Mouse (Mus musculus): ENCODE measurements at regions not wholly inside any gene's neighbourhood (a gene's known extent, or its start where the extent isn't known, plus 50 kb on each side); places are given as distances from the start of the nearest gene placed in this dataset.
A peak's percentile ranks its signal among the peaks of the same experiment; 100 is the strongest.

- H3K9me3 ChIP-seq: no peaks in the 10 kb centered on the region
- no peak overlapping the region for H3K27ac ChIP-seq (replicated peaks)
- no peaks in the 10 kb centered on the region for H3K27me3 ChIP-seq
- H3K4me2 ChIP-seq (replicated peaks): no peak overlapping the region
- H3K9ac ChIP-seq (replicated peaks): no peak overlapping the region
- no peaks in the 10 kb centered on the region for H3K4me1 ChIP-seq
- no peak overlapping the region for H3K4me3 ChIP-seq
- H3K36me3 ChIP-seq: no peaks in the 10 kb centered on the region
- 92% methylated on average over 3 of the region's 3 CpGs for WGBS
- ATAC-seq (replicated peaks): no peak
These were observed 492.3 kb upstream of the Kif2a start for GRCm38 (mm10) chr13:107514236-107514635.

- H3K4me3 ChIP-seq: no peak overlapping the region
- H3K36me3 ChIP-seq: no peaks in the 10 kb centered on the region
- ATAC-seq (replicated peaks): no peak
- WGBS: 78% methylated on average over 6 of the region's 6 CpGs
- no peak overlapping the region for H3K9ac ChIP-seq (replicated peaks)
- no peak overlapping the region for H3K4me2 ChIP-seq (replicated peaks)
- no peaks in the 10 kb centered on the region for H3K9me3 ChIP-seq
- H3K27me3 ChIP-seq: no peaks in the 10 kb centered on the region
- no peaks in the 10 kb centered on the region for H3K4me1 ChIP-seq
- H3K27ac ChIP-seq (replicated peaks): no peak overlapping the region
These were observed 491.6 kb upstream of the Kif2a start for GRCm38 (mm10) chr13:107513274-107514146.

GRCm38 (mm10) chr13:107507336-107507735 is 485.4 kb upstream of the Kif2a start:
- Histone ChIP-seq H3K4me2 (replicated peaks) (no peak overlapping the region), H3K27me3 (no peaks in the 10 kb centered on the region), H3K36me3 (no peaks in the 10 kb centered on the region), H3K27ac (replicated peaks) (no peak overlapping the region), H3K4me1 (no peaks in the 10 kb centered on the region), H3K9me3 (no peaks in the 10 kb centered on the region), H3K9ac (replicated peaks) (no peak overlapping the region), H3K4me3 (no peak overlapping the region)
- no peak for ATAC-seq (replicated peaks)
- WGBS: 70% methylated on average over 3 of the region's 3 CpGs

- no peaks in the 10 kb centered on the region for H3K9me3 ChIP-seq
- no peaks in the 10 kb centered on the region for H3K4me1 ChIP-seq
- no peak overlapping the region for H3K4me3 ChIP-seq
- no peaks in the 10 kb centered on the region for H3K36me3 ChIP-seq
- H3K27me3 ChIP-seq: no peaks in the 10 kb centered on the region
- no peak overlapping the region for H3K4me2 ChIP-seq (replicated peaks)
- WGBS: 76% methylated on average over 4 of the region's 4 CpGs
- no peak overlapping the region for H3K9ac ChIP-seq (replicated peaks)
- ATAC-seq (replicated peaks): no peak
- H3K27ac ChIP-seq (replicated peaks): no peak overlapping the region
These were observed 484.9 kb upstream of the Kif2a start for GRCm38 (mm10) chr13:107506832-107507231.

GRCm38 (mm10) chr13:107505318-107505717 is 483.4 kb upstream of the Kif2a start:
- no peak overlapping the region for H3K9ac ChIP-seq (replicated peaks)
- no peak overlapping the region for H3K4me2 ChIP-seq (replicated peaks)
- no peak overlapping the region for H3K27ac ChIP-seq (replicated peaks)
- H3K36me3 ChIP-seq: no peaks in the 10 kb centered on the region
- no peak for ATAC-seq (replicated peaks)
- no peaks in the 10 kb centered on the region for H3K9me3 ChIP-seq
- H3K27me3 ChIP-seq: no peaks in the 10 kb centered on the region
- no peak overlapping the region for H3K4me3 ChIP-seq
- H3K4me1 ChIP-seq: no peaks in the 10 kb centered on the region

GRCm38 (mm10) chr13:107502261-107502660 is 480.3 kb upstream of the Kif2a start:
- 31% methylated on average over 7 of the region's 7 CpGs for WGBS

GRCm38 (mm10) chr13:107500776-107501489 is 479.0 kb upstream of the Kif2a start:
- Histone ChIP-seq H3K9ac (replicated peaks) (no peak overlapping the region), H3K4me2 (replicated peaks) (no peak overlapping the region), H3K4me3 (no peak overlapping the region), H3K27ac (replicated peaks) (peak overlapping the region; percentile 39), H3K9me3 (no peaks in the 10 kb centered on the region), H3K36me3 (no peaks in the 10 kb centered on the region), H3K27me3 (no peaks in the 10 kb centered on the region), H3K4me1 (no peaks in the 10 kb centered on the region; the same call in 1 of the 2 replicates)
- no peak for ATAC-seq (replicated peaks)
- WGBS: 50% methylated on average over 12 of the region's 12 CpGs

More at GRCm38 (mm10) chr13:107502261-107502660, 480.3 kb upstream of the Kif2a start:
- no peak overlapping the region for H3K4me2 ChIP-seq (replicated peaks)
- no peaks in the 10 kb centered on the region for H3K27me3 ChIP-seq
- no peaks in the 10 kb centered on the region for H3K9me3 ChIP-seq
- no peaks in the 10 kb centered on the region for H3K4me1 ChIP-seq
- no peak overlapping the region for H3K27ac ChIP-seq (replicated peaks)
- H3K36me3 ChIP-seq: no peaks in the 10 kb centered on the region
- no peak overlapping the region for H3K4me3 ChIP-seq
- no peak overlapping the region for H3K9ac ChIP-seq (replicated peaks)
- no peak for ATAC-seq (replicated peaks)

- ATAC-seq (replicated peaks): no peak
- no peak overlapping the region for H3K4me2 ChIP-seq (replicated peaks)
- H3K9me3 ChIP-seq: no peaks in the 10 kb centered on the region
- H3K9ac ChIP-seq (replicated peaks): no peak overlapping the region
- H3K27ac ChIP-seq (replicated peaks): no peak overlapping the region
- no peak overlapping the region for H3K4me3 ChIP-seq
- H3K27me3 ChIP-seq: no peaks in the 10 kb centered on the region
- H3K4me1 ChIP-seq: peaks cover 10% of the 10 kb centered on the region; the same call in 1 of the 2 replicates
- H3K36me3 ChIP-seq: no peaks in the 10 kb centered on the region
- WGBS: 74% methylated on average over 4 of the region's 4 CpGs
These were observed 477.4 kb upstream of the Kif2a start for GRCm38 (mm10) chr13:107499296-107499695.

GRCm38 (mm10) chr13:107495161-107495732 is 473.3 kb upstream of the Kif2a start:
- Histone ChIP-seq H3K4me2 (replicated peaks) (no peak overlapping the region), H3K4me1 (peaks cover 26% of the 10 kb centered on the region), H3K9ac (replicated peaks) (no peak overlapping the region), H3K4me3 (no peak overlapping the region), H3K36me3 (no peaks in the 10 kb centered on the region), H3K27me3 (no peaks in the 10 kb centered on the region), H3K27ac (replicated peaks) (no peak overlapping the region), H3K9me3 (no peaks in the 10 kb centered on the region)
- no peak for ATAC-seq (replicated peaks)
- 43% methylated on average over 6 of the region's 6 CpGs for WGBS

GRCm38 (mm10) chr13:107493765-107494164 is 471.8 kb upstream of the Kif2a start:
- Histone ChIP-seq H3K4me3 (no peak overlapping the region), H3K36me3 (no peaks in the 10 kb centered on the region), H3K9ac (replicated peaks) (no peak overlapping the region), H3K27me3 (no peaks in the 10 kb centered on the region), H3K9me3 (no peaks in the 10 kb centered on the region), H3K4me1 (peaks cover 26% of the 10 kb centered on the region), H3K27ac (replicated peaks) (peak overlapping the region; percentile 46), H3K4me2 (replicated peaks) (peak overlapping the region; percentile 19)
- 50% methylated on average over 13 of the region's 13 CpGs for WGBS
- peak; percentile 79 for ATAC-seq (replicated peaks)

- 86% methylated on average over 4 of the region's 4 CpGs for WGBS
- Histone ChIP-seq H3K4me1 (peaks cover 26% of the 10 kb centered on the region), H3K27ac (replicated peaks) (no peak overlapping the region), H3K36me3 (no peaks in the 10 kb centered on the region), H3K4me2 (replicated peaks) (no peak overlapping the region), H3K4me3 (no peak overlapping the region), H3K9me3 (no peaks in the 10 kb centered on the region), H3K9ac (replicated peaks) (no peak overlapping the region), H3K27me3 (no peaks in the 10 kb centered on the region)
- no peak for ATAC-seq (replicated peaks)
These were observed 470.5 kb upstream of the Kif2a start for GRCm38 (mm10) chr13:107492448-107492847.

GRCm38 (mm10) chr13:107491423-107491822 is 469.5 kb upstream of the Kif2a start:
- Histone ChIP-seq H3K36me3 (no peaks in the 10 kb centered on the region), H3K27ac (replicated peaks) (0 out of 2 replicates have a peak overlapping the region, but pooled peaks have one; percentile 20), H3K9me3 (no peaks in the 10 kb centered on the region), H3K27me3 (no peaks in the 10 kb centered on the region), H3K9ac (replicated peaks) (no peak overlapping the region), H3K4me2 (replicated peaks) (no peak overlapping the region), H3K4me1 (peaks cover 26% of the 10 kb centered on the region), H3K4me3 (no peak overlapping the region)
- peak; percentile 75 for ATAC-seq (replicated peaks)
- WGBS: 14% methylated on average over 7 of the region's 7 CpGs
